Mouse (Mus musculus) activated CD4-positive, CD25-positive, alpha-beta regulatory T cell, adult 4 months (primary cell): Measurements from ENCODE around the gene Setd1b. TPM values are rescaled to one million over a fixed set of nuclear protein-coding genes. Genes with fewer than 3 reads are reported as not detected.
A peak's percentile ranks its signal among the peaks of the same experiment; 100 is the strongest.
"Not testable (repeated sequence)": the region's sequence is repeated elsewhere in the genome, so short reads cannot be mapped to it uniquely, and the experiment has no call there.

Experiments
- ATAC-seq: one replicate; pipeline ENCODE4 v1.8.0; 2017
- polyA plus RNA-seq, 2 experiments: library from polyadenylated mRNA; unstranded; fragments of 100-300 nt; shearing (Covaris generic); gene quantifications; one replicate each; pipeline ENCODE4 v1.2.1; 2017

Gene Setd1b
- polyA plus RNA-seq, 2 experiments from 2014 or later: 12.5 to 12.9 TPM

- ATAC-seq: no peak
These were observed 20.9 kb downstream of the Setd1b start for GRCm38 (mm10) chr5:123162942-123163341.

GRCm38 (mm10) chr5:123166437-123166836 lies 24.4 kb downstream of the Setd1b start:
- no peak for ATAC-seq

- no peak for ATAC-seq
These were observed 25.6 kb downstream of the Setd1b start for GRCm38 (mm10) chr5:123167591-123167990.

GRCm38 (mm10) chr5:123169284-123169683 lies 27.3 kb downstream of the Setd1b start, which contains the start of gene Psmd9:
Gene Psmd9, plus strand, starts transcription at chr5:123169413.
- ATAC-seq: no peak

GRCm38 (mm10) chr5:123170365-123170764 lies 28.4 kb downstream of the Setd1b start:
- no peak for ATAC-seq

- peak; percentile 77 for ATAC-seq
These were observed 29.8 kb downstream of the Setd1b start for GRCm38 (mm10) chr5:123171646-123172350.

- no peak for ATAC-seq
These were observed 36.8 kb downstream of the Setd1b start for GRCm38 (mm10) chr5:123178792-123179191.

GRCm38 (mm10) chr5:123180390-123180789 lies 38.4 kb downstream of the Setd1b start:
- ATAC-seq: no peak

- no peak for ATAC-seq
These were observed 39.5 kb downstream of the Setd1b start for GRCm38 (mm10) chr5:123181536-123181935.

GRCm38 (mm10) chr5:123182651-123183050 lies 40.7 kb downstream of the Setd1b start, which contains the start of gene Hpd:
Gene Hpd, minus strand, starts transcription at chr5:123182727.
- ATAC-seq: no peak

GRCm38 (mm10) chr5:123185966-123186365 lies 44.0 kb downstream of the Setd1b start:
- ATAC-seq: no peak

GRCm38 (mm10) chr5:123187306-123187705 lies 45.3 kb downstream of the Setd1b start:
- ATAC-seq: no peak

GRCm38 (mm10) chr5:123190912-123191311 lies 48.9 kb downstream of the Setd1b start:
- no peak for ATAC-seq

- ATAC-seq: no peak
These were observed 49.4 kb downstream of the Setd1b start for GRCm38 (mm10) chr5:123191427-123191826.

GRCm38 (mm10) chr5:123192606-123193150 lies 50.7 kb downstream of the Setd1b start:
- no peak for ATAC-seq

GRCm38 (mm10) chr5:123193436-123193835 lies 51.4 kb downstream of the Setd1b start:
- no peak for ATAC-seq

GRCm38 (mm10) chr5:123194856-123195255 lies 52.9 kb downstream of the Setd1b start:
- no peak for ATAC-seq

- no peak for ATAC-seq
These were observed 53.6 kb downstream of the Setd1b start for GRCm38 (mm10) chr5:123195500-123196000.

GRCm38 (mm10) chr5:123196746-123197145 lies 54.8 kb downstream of the Setd1b start:
- no peak for ATAC-seq

- ATAC-seq: no peak
These were observed 56.5 kb downstream of the Setd1b start for GRCm38 (mm10) chr5:123198523-123198922.

GRCm38 (mm10) chr5:123200816-123201522 lies 59.0 kb downstream of the Setd1b start:
- not testable (repeated sequence) for ATAC-seq

GRCm38 (mm10) chr5:123201523-123201892 lies 59.5 kb downstream of the Setd1b start:
- no peak for ATAC-seq

- no peak for ATAC-seq
These were observed 60.0 kb downstream of the Setd1b start for GRCm38 (mm10) chr5:123201987-123202386.
